Mouse (Mus musculus): Measurements from ENCODE around the gene Pdgfd. TPM values are rescaled to one million over a fixed set of nuclear protein-coding genes. Genes with fewer than 3 reads are reported as not detected.

The Pdgfd gene
- polyA plus RNA-seq, 1 experiment, result 7.6 TPM

DNA sequence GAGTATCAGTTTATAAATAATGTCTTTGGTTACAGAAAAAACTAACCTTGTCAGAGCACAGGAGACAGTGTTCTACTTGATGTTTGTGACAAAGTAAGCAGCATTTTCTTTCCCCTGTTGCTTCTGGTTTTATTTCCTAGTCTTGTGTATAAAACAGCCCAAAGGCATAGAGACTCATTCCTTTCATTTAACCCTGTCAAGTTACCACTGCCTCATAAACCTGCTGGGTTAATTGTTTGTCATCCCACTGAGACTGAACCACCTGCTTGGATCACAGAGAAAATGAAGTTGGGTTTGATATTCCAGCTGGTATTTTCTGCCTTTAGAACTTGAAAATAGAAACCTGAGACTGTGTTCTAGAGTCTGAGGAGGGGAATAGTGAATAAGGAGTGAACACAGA is 172.4 kb downstream of the Pdgfd start:
- Histone ChIP-seq H3K4me3 (replicated peaks; ENCODE audit: extremely low read depth, low read depth, low read length) (no peak overlapping the region), H3K4me1 (ENCODE audit: control insufficient read depth, insufficient read depth, low read length) (no peaks in the 10 kb centered on the region)
- no peak for TF ChIP-seq POLR2A (IDR thresholded peaks at IDR 0.05; ENCODE audit: borderline replicate concordance, extremely low read depth, low read depth, low read length)
- TF ChIP-seq CTCF (IDR thresholded peaks at IDR 0.05; ENCODE audit: insufficient read depth, low read length), result no peak
- DNase-seq, result no peak

DNA sequence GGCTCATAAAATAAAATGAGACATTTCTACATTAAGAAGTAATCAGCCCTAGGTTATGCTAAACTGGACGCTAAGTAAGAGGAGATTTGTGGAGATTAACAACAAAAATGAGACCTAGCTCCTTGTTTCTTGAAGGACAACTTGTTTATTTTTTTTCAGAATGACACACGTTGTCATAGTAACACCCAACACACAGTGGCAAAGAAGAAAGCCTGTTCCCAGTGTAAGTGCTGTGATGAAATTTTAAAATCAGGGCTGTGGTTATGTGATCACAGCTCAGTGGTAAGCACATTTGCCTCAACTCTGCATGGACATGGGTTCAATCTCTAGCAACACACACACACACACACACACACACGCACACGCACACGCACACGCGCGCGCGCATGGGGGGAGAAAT is 174.5 kb downstream of the Pdgfd start:
- 85% methylated on average over 10 of the region's 10 CpGs for WGBS

DNA sequence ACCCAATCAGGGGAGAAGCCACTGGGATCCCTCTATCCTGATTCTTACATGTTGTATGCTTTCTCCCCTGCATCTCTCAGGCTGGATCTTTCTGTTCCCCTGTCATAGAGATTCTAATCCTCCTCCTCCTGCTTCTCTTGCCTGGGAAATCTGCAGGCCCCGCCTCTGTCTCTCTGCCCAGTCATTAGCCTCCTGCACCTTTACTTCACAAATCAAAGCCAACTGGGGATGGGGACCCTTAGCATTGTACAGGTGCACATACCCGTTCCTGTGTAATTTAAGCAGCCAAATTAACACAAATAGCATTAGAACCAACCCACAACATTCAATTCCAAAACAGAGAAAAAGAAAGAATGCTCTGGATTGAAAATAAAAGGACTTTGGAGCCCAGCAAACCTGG is 176.1 kb downstream of the Pdgfd start:
- no peak for DNase-seq
- no peaks in the 10 kb centered on the region for H3K4me1 ChIP-seq (ENCODE audit: control insufficient read depth, insufficient read depth, low read length)
- TF ChIP-seq CTCF (IDR thresholded peaks at IDR 0.05; ENCODE audit: insufficient read depth, low read length), result no peak
- no peak for TF ChIP-seq POLR2A (IDR thresholded peaks at IDR 0.05; ENCODE audit: borderline replicate concordance, extremely low read depth, low read depth, low read length)
- no peak overlapping the region for H3K4me3 ChIP-seq (replicated peaks; ENCODE audit: extremely low read depth, low read depth, low read length)
- WGBS, result 62% methylated on average over 2 of the region's 2 CpGs

More for the DNA sequence above, 174.5 kb downstream of the Pdgfd start:
- DNase-seq, result no peak
- H3K4me3 ChIP-seq (replicated peaks; ENCODE audit: extremely low read depth, low read depth, low read length), result no peak overlapping the region
- TF ChIP-seq CTCF (IDR thresholded peaks at IDR 0.05; ENCODE audit: insufficient read depth, low read length) (no peak), POLR2A (IDR thresholded peaks at IDR 0.05; ENCODE audit: borderline replicate concordance, extremely low read depth, low read depth, low read length) (no peak)
- no peaks in the 10 kb centered on the region for H3K4me1 ChIP-seq (ENCODE audit: control insufficient read depth, insufficient read depth, low read length)

DNA sequence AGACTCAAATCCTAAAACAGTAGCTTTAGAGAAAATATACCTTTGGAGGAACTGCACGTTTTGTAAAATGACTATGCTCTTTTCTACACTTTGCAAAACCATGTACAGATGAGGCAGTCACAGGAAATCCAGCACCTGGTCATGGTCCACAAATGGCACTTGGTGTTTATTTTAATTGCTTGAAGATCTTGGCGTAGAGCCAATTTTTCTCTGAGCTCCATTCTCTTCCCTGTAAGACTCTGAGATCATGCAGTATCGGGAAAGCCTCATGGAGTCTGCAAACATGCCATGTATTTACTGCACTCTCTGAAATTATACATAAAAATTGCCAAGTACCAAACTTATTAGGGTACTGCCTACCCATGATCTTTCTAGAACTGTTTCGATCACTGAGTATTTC is 176.5 kb downstream of the Pdgfd start:
- 39% methylated on average over 4 of the region's 4 CpGs for WGBS
- Histone ChIP-seq H3K4me1 (ENCODE audit: control insufficient read depth, insufficient read depth, low read length) (no peaks in the 10 kb centered on the region), H3K4me3 (replicated peaks; ENCODE audit: extremely low read depth, low read depth, low read length) (no peak overlapping the region)
- no peak for DNase-seq
- no peak for TF ChIP-seq POLR2A (IDR thresholded peaks at IDR 0.05; ENCODE audit: borderline replicate concordance, extremely low read depth, low read depth, low read length)
- no peak for TF ChIP-seq CTCF (IDR thresholded peaks at IDR 0.05; ENCODE audit: insufficient read depth, low read length)

DNA sequence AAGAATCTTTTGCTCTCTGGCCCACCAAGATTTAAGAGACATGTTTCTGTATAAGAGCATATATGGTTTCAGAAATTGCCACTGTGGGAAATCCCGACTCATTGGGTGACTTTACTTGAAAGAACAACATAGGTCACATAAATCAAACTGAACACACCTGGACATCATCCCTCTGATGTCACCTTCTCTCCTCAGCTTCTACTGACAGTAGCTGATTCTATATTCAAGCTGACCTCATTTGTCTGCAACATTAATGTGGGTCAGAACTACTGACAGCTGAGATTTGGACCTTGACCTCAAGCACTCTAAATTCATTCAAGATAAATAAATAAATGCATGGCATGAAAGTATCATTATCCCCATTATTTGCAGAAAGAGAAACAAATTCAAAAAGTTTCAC is 177.0 kb downstream of the Pdgfd start:
- TF ChIP-seq POLR2A (IDR thresholded peaks at IDR 0.05; ENCODE audit: borderline replicate concordance, extremely low read depth, low read depth, low read length) (no peak), CTCF (IDR thresholded peaks at IDR 0.05; ENCODE audit: insufficient read depth, low read length) (no peak)
- WGBS, result 51% methylated on average over 1 of the region's 1 CpGs

DNA sequence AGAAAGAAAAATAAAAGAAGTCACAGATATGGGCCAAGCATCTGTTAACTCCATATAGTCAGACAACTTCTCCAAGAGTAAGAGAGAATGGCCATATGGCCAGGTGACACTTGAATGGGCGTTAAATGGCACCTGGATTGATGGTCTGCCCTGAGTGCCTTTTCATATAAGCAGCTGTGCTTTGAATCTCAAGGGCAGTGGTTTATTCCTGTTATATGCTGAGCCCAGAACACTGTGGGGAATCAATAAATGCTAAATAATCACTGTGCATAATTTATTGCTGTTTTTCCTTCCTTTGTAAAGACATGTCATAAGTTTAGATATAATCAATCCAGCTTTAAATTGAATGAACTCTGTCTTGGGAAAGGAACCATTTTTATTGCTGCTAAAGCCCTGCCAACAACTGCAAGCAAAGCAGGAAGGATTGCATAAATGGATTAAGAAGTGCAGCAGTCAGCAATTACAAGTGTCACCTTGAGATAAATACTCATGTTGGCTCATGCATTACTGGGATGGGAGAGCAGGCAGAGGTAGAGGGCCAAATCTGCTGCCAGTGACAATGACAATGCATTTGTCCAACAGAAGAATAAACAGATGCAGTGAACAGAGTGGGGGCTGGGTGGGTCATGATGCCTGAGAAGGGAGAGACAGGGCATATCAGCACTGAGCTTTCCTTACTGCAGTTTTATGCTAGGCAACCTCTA is 185.0 kb downstream of the Pdgfd start:
- no peaks in the 10 kb centered on the region; the same call in 1 of the 2 replicates for H3K4me1 ChIP-seq (ENCODE audit: control insufficient read depth, insufficient read depth, low read length)
- H3K4me3 ChIP-seq (replicated peaks; ENCODE audit: extremely low read depth, low read depth, low read length), result no peak overlapping the region
- TF ChIP-seq CTCF (IDR thresholded peaks at IDR 0.05; ENCODE audit: insufficient read depth, low read length) (no peak), POLR2A (IDR thresholded peaks at IDR 0.05; ENCODE audit: borderline replicate concordance, extremely low read depth, low read depth, low read length) (no peak)
- WGBS, result 54% methylated on average over 1 of the region's 1 CpGs
- DNase-seq, result no peak

More for the DNA sequence above, 177.0 kb downstream of the Pdgfd start:
- DNase-seq, result no peak
- no peaks in the 10 kb centered on the region for H3K4me1 ChIP-seq (ENCODE audit: control insufficient read depth, insufficient read depth, low read length)
- no peak overlapping the region for H3K4me3 ChIP-seq (replicated peaks; ENCODE audit: extremely low read depth, low read depth, low read length)

DNA sequence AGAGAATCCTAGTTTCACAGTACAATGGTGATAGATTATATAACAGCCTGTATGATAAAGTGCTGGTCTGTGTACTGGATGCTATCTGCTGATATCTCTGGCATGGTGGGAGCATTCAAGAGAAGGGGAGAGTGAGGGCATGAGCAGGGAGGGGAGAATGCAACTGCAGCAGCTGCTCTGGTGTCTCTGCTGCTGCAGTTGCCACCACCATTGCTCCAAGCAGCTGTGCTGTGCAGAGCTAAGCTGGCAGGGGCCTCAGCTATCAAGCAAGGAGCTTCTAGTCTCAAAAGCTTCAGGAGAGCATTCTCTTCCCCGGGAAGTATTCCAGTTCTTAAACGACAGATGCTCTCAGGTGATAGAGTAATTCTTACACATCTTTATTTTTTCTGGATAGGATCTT is 192.4 kb downstream of the Pdgfd start:
- Histone ChIP-seq H3K4me3 (replicated peaks; ENCODE audit: extremely low read depth, low read depth, low read length) (no peak overlapping the region), H3K4me1 (ENCODE audit: control insufficient read depth, insufficient read depth, low read length) (no peaks in the 10 kb centered on the region)
- TF ChIP-seq POLR2A (IDR thresholded peaks at IDR 0.05; ENCODE audit: borderline replicate concordance, extremely low read depth, low read depth, low read length) (no peak), CTCF (IDR thresholded peaks at IDR 0.05; ENCODE audit: insufficient read depth, low read length) (no peak)
- no peak for DNase-seq
- WGBS, result 90% methylated on average over 2 of the region's 2 CpGs

DNA sequence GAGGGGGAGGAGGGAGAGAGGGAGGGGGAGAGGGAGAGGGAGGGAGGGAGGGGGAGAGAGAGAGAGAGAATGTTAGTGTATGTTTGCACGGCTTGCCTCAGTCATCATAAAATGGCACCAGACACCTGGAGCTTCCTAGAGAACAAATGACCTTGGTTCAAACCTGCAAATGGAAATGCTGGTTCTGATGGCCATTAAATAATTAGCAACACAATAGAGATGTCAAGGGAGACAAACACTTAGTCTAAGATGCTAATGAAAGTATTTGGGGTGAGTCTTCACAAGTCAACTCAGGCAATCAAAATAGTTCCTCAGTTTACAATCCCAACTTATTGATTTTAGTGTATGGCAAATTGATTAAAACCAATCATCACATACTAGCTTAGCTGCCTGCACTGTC is 198.2 kb downstream of the Pdgfd start:
- no peak for DNase-seq
- WGBS, result 73% methylated on average over 1 of the region's 1 CpGs
- TF ChIP-seq POLR2A (IDR thresholded peaks at IDR 0.05; ENCODE audit: borderline replicate concordance, extremely low read depth, low read depth, low read length), result no peak
- TF ChIP-seq CTCF (IDR thresholded peaks at IDR 0.05; ENCODE audit: insufficient read depth, low read length), result no peak
- H3K4me3 ChIP-seq (replicated peaks; ENCODE audit: extremely low read depth, low read depth, low read length), result no peak overlapping the region
- no peaks in the 10 kb centered on the region for H3K4me1 ChIP-seq (ENCODE audit: control insufficient read depth, insufficient read depth, low read length)

DNA sequence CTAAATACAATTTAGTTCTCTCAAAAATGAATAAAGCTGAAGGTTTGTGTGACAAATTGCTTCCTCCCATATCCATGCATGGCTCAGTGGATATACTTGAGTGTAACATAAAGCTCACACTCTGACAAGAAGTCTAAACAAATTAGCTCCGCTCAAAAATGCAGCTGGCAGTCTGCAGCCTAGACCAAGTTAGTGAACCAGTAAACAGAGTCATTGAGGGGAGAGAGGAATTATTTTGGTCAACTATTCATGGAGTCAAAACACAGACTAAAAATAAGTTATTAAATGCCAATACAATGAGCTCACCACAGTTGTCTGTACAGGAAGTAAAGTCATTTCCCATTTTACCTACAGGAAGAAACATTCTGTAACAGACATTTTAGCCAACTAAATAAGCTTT is 233.4 kb downstream of the Pdgfd start:
- no peak overlapping the region for H3K4me3 ChIP-seq (replicated peaks; ENCODE audit: extremely low read depth, low read depth, low read length)
- DNase-seq, result no peak
- TF ChIP-seq POLR2A (IDR thresholded peaks at IDR 0.05; ENCODE audit: borderline replicate concordance, extremely low read depth, low read depth, low read length) (no peak), CTCF (IDR thresholded peaks at IDR 0.05; ENCODE audit: insufficient read depth, low read length) (no peak)
- H3K4me1 ChIP-seq (ENCODE audit: control insufficient read depth, insufficient read depth, low read length), result no peaks in the 10 kb centered on the region; the same call in 1 of the 2 replicates
- 18% methylated on average over 1 of the region's 1 CpGs for WGBS

DNA sequence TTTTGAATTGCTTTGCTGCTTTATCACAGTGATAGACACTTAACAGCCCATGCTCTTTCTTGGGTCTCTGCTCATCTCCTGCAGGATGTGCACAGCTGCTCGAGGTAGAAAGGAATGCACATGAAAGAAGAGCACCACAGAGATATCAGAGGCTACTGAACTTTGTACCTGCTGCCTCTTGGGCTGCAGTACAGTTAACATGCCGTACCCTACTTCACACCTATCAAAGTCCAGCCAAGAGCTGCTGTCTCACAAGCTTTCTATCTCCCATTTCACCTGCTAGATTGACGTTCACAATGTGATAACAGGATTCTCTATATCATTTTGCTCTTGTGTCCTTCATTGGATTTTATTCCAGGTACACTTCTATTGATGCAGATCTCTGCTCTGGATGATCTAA is 238.2 kb downstream of the Pdgfd start:
- TF ChIP-seq POLR2A (IDR thresholded peaks at IDR 0.05; ENCODE audit: borderline replicate concordance, extremely low read depth, low read depth, low read length), result no peak
- TF ChIP-seq CTCF (IDR thresholded peaks at IDR 0.05; ENCODE audit: insufficient read depth, low read length), result no peak
- Histone ChIP-seq H3K4me1 (ENCODE audit: control insufficient read depth, insufficient read depth, low read length) (no peaks in the 10 kb centered on the region; the same call in 1 of the 2 replicates), H3K4me3 (replicated peaks; ENCODE audit: extremely low read depth, low read depth, low read length) (no peak overlapping the region)
- 66% methylated on average over 3 of the region's 3 CpGs for WGBS
- DNase-seq, result no peak

All from lung, adult 2 months (tissue).